Mouse (Mus musculus) ES-Bruce4 (cell line): Measurements from ENCODE around the gene Gm11060. TPM values are rescaled to one million over a fixed set of nuclear protein-coding genes. Genes with fewer than 3 reads are reported as not detected.

Source experiments
- H3K27ac ChIP-seq: 2 replicates; pipeline ENCODE4 v1.5.1; 2012; ENCODE audit warnings: low read length, inconsistent platforms; ENCODE audit not compliant: insufficient read depth
- H3K27me3 ChIP-seq: 2 replicates; pipeline ENCODE4 v1.6.1; 2012; ENCODE audit warnings: mild to moderate bottlenecking, low read length, inconsistent platforms; ENCODE audit not compliant: control insufficient read depth, poor library complexity, insufficient read depth, severe bottlenecking
- H3K36me3 ChIP-seq: 2 replicates; pipeline ENCODE4 v1.6.1; 2012; ENCODE audit warnings: inconsistent platforms, mild to moderate bottlenecking, low read length, moderate library complexity; ENCODE audit not compliant: control insufficient read depth, poor library complexity, insufficient read depth, severe bottlenecking
- H3K4me1 ChIP-seq: one replicate; pipeline ENCODE4 v1.8.1; 2011; ENCODE audit warnings: low read length; ENCODE audit not compliant: control insufficient read depth, insufficient read depth
- H3K4me3 ChIP-seq: 2 replicates; pipeline ENCODE4 v1.5.1; 2011; ENCODE audit warnings: low read depth, mild to moderate bottlenecking, low read length
- H3K9ac ChIP-seq: 2 replicates; pipeline ENCODE4 v1.6.1; 2012; ENCODE audit warnings: low read depth, mild to moderate bottlenecking, inconsistent platforms; ENCODE audit not compliant: poor library complexity, severe bottlenecking
- H3K9me3 ChIP-seq: replicated peaks from 2 replicates; pipeline ENCODE4 v1.6.1; 2012; ENCODE audit warnings: mild to moderate bottlenecking, low read length, inconsistent platforms; ENCODE audit not compliant: control insufficient read depth, poor library complexity, insufficient read depth, severe bottlenecking
- CTCF ChIP-seq: IDR thresholded peaks from one replicate; pipeline ENCODE4 v1.8.1; 2011; ENCODE audit warnings: low read depth, low read length
- EP300 ChIP-seq: IDR thresholded peaks from 2 replicates; pipeline ENCODE4 v1.6.1; 2011; ENCODE audit warnings: low read depth, low read length; ENCODE audit not compliant: insufficient read depth
- POLR2A ChIP-seq: IDR thresholded peaks from one replicate; pipeline ENCODE4 v1.8.1; 2011; ENCODE audit warnings: low read length; ENCODE audit not compliant: insufficient read depth
- polyA plus RNA-seq: library from polyadenylated mRNA; stranded (reverse); fragments of >200 nt; gene quantifications from 2 replicates; pipeline ENCODE4 v1.2.4, GENCODE M21; 2011; ENCODE audit warnings: low read depth; ENCODE audit not compliant: missing spikeins, insufficient read depth, insufficient read length

Gm11060 gene
- polyA plus RNA-seq, 1 experiment, result not detected

DNA sequence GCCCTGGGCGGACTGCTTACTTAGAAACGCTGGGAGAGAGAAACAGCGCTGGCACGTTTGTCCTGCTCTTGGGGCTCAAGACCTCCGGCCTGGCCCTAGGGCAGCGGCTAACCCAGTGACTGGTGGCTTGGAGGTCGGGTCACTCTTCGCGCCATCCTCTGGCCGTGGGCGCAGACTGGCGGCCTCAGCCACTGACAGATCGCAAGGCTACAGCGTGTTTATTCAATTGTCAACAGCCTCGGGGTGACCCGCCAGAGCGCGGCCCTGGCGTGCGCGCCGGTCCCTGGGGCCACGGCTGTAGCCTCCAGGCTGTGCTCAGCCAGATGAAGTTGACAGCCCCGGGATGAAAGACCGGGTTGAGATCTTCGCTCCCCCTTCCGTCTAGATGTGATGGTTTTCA, 31.1 kb downstream of the Gm11060 start:
- Histone ChIP-seq H3K4me3 (peak overlapping the region; percentile 32), H3K36me3 (no peaks in the 10 kb centered on the region), H3K9me3 (no peaks in the 10 kb centered on the region), H3K27me3 (peaks cover 24% of the 10 kb centered on the region), H3K4me1 (no peaks in the 10 kb centered on the region), H3K27ac (no peak overlapping the region), H3K9ac (no peak overlapping the region)
- TF ChIP-seq POLR2A (no peak), CTCF (no peak), EP300 (no peak)

DNA sequence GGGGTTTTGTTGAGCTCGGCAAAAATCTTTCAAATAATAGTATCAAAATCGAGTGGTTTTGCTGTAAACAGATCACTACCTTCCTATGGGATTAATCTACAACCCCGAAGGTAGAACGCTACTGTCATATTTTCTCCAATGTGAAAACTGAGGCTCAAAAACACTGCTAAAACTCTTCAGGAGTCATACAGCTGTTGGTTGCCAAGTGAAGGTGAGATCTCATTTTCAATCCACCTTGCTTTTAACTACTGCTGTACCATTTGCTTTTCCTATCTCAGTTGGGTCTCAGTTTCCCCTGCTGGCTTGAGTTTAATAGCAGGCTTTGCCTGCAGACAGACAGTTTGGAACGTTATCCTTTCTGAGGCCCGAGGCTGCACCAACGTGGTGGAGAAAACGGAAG, 31.6 kb downstream of the Gm11060 start:
- no peak for TF ChIP-seq CTCF
- no peak for TF ChIP-seq POLR2A
- TF ChIP-seq EP300, result no peak
- Histone ChIP-seq H3K9me3 (no peaks in the 10 kb centered on the region), H3K4me3 (no peak overlapping the region), H3K36me3 (no peaks in the 10 kb centered on the region), H3K27ac (no peak overlapping the region), H3K9ac (no peak overlapping the region), H3K4me1 (no peaks in the 10 kb centered on the region), H3K27me3 (peaks cover 25% of the 10 kb centered on the region)

DNA sequence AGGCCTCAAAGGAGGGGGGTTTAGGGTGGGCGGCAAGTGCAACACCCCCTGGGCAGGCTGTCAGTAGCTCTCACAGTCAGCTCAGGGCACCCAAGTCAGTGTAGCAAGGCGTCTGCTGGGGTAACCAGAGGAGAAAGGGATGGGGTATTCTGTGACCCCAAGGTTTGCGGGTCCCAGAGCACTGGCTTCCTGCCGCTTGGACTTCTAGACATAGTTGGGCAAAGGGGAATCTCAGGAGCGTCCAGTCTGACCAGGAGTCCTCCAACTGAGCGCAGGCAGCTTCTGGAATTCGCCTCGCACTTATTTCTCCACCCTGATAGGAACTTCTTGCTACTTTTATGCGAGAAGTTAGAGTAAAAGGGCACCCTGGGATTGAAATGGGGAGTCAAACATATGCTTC, 32.1 kb downstream of the Gm11060 start:
- Histone ChIP-seq H3K4me3 (no peak overlapping the region), H3K27ac (no peak overlapping the region), H3K27me3 (peaks cover 30% of the 10 kb centered on the region), H3K9ac (no peak overlapping the region), H3K4me1 (no peaks in the 10 kb centered on the region), H3K36me3 (no peaks in the 10 kb centered on the region), H3K9me3 (no peaks in the 10 kb centered on the region)
- TF ChIP-seq CTCF, result no peak
- no peak for TF ChIP-seq EP300
- TF ChIP-seq POLR2A, result no peak

DNA sequence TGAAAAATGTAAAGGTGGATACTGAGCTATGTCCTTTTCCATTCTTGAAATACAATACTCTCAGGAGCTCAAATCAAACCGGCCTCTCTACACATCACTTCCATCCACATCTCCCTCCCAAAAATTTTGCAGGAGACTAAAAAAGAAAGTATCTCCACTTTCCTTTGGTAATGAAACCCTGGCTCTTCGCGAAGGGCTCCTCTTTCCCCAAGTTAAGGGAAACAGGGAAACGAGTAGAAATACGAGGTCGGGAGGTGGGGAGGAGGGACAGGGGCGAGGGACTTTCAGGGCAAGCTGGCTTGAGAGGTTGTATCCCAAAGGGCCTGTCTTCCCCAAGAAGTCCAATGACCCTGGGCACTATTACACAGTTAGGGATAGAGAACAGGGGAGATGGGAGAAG, 32.6 kb downstream of the Gm11060 start:
- TF ChIP-seq POLR2A (no peak), EP300 (no peak), CTCF (no peak)
- H3K36me3 ChIP-seq, result no peaks in the 10 kb centered on the region
- no peak overlapping the region for H3K9ac ChIP-seq
- H3K4me3 ChIP-seq, result no peak overlapping the region
- no peaks in the 10 kb centered on the region for H3K4me1 ChIP-seq
- peaks cover 35% of the 10 kb centered on the region for H3K27me3 ChIP-seq
- no peak overlapping the region for H3K27ac ChIP-seq
- H3K9me3 ChIP-seq, result no peaks in the 10 kb centered on the region

DNA sequence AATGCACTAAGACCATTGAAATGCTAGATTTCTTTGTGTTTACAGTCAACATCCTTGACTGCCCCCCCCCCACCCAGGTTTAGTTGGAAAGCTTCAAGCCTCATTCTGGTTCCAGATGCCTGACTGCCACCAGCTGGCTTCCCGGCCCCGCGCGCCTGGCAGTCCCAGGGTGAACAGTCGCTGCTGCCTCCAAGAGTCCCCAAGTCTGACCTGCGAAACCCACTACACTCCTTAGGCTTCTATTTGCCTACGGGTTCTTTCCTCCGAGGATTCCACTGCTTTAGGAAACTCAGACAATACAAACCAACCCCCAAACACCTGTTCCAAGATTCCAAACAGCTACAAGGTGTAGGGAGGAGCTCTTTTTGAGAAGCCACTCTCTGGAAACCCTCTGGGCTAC, 33.4 kb downstream of the Gm11060 start:
- no peak overlapping the region for H3K9ac ChIP-seq
- TF ChIP-seq POLR2A, result no peak
- no peak for TF ChIP-seq CTCF
- no peak for TF ChIP-seq EP300
- H3K9me3 ChIP-seq, result no peaks in the 10 kb centered on the region
- no peak overlapping the region for H3K27ac ChIP-seq
- no peaks in the 10 kb centered on the region for H3K4me1 ChIP-seq
- peaks cover 35% of the 10 kb centered on the region for H3K27me3 ChIP-seq
- no peak overlapping the region for H3K4me3 ChIP-seq
- H3K36me3 ChIP-seq, result no peaks in the 10 kb centered on the region

DNA sequence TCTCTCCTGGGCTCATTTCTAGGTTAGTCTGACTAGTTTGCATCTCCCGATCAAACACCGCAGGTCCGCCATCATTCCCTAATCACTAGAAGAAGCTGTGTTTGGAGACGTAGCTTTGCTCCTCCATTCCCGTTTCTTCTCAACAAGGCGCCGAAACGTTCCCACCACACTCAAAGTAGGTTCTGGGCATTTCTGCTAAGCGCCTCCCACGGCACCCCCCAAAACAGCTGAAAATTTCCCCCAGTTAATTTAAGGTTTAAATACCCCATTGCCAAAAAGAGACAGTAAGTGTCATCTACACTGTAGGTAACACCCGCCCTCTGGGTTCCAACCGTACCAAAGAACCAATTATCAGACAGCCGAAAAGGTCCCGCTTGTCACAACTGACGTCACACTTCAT, 33.8 kb downstream of the Gm11060 start:
- H3K27ac ChIP-seq, result no peak overlapping the region
- no peaks in the 10 kb centered on the region for H3K9me3 ChIP-seq
- peaks cover 35% of the 10 kb centered on the region for H3K27me3 ChIP-seq
- TF ChIP-seq EP300 (no peak), CTCF (no peak), POLR2A (no peak)
- no peaks in the 10 kb centered on the region for H3K4me1 ChIP-seq
- H3K36me3 ChIP-seq, result no peaks in the 10 kb centered on the region
- peak overlapping the region; percentile 71; the same call in 1 of the 2 replicates for H3K4me3 ChIP-seq
- H3K9ac ChIP-seq, result no peak overlapping the region
